Mouse (Mus musculus): ENCODE data around the gene Krt88.
A peak's percentile ranks its signal among the peaks of the same experiment; 100 is the strongest.

The Krt88 gene

GRCm38 (mm10) chr15:101472952-101473528 lies 25.5 kb downstream of the Krt88 start, which contains the start of gene Krt86:
Gene Krt86, plus strand, starts transcription at chr15:101473478.
- no peak for DNase-seq (ENCODE audit: low read depth, low spot score)

DNA sequence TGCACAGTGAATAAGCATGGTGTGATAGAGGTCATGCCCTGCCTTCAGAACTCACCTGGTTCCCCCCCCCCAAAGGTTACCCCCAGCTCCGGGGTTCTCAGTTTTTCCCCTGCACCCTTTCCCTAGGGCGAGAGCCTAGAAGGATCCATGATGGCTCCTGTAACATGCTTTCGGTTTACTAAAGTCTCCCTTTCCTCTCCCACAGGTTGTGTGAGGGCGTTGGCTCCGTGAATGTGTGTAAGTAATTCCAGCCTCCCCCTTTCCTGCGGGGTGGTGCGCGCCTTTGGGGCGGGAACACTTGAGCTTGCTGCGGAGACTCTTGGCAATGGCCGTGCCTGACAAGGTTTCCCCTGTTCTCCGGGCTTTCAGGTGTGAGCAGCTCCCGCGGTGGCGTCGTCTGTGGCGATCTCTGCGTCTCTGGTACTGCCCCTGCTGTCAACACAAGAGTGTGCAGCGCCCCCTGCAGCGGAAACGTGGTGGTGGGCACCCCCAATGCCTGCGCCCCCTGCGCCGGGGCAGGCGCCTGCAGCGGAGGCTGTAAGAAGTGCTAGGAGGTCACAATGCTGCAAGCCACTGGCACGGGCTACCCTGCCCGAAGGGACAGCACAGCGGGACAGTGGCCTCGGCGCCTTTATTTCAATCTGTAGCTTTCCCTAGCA lies 31.6 kb downstream of the Krt88 start:
- peak; percentile 72 for DNase-seq (ENCODE audit: low read depth, low spot score)

GRCm38 (mm10) chr15:101479666-101480060 lies 32.1 kb downstream of the Krt88 start:
- DNase-seq (ENCODE audit: low read depth, low spot score): peak; percentile 8

- DNase-seq (ENCODE audit: low read depth, low spot score): no peak
These were observed 34.5 kb downstream of the Krt88 start for GRCm38 (mm10) chr15:101482056-101482455.

DNA sequence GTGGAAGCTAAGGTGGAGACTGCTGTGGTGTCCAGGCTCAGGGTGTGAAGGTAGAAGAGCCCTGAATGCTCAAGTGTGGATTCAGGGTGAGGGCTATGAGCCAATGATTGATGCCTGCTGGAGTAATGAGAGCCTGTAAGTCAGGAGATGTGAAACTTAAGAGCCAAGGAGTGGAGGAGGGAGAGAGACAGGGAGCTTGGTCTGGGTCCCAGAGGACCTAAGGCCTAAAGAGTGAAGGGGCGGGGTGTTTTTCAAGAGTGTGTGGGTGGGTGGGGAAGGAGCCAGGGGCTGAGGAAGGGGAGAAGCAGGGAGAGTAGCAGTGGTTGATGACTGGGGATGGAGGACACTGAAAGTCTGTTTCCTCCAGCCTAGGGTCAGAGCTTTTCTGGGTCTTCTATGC lies 36.1 kb downstream of the Krt88 start:
- no peak for DNase-seq (ENCODE audit: low read depth, low spot score)

GRCm38 (mm10) chr15:101484939-101485338 lies 37.4 kb downstream of the Krt88 start:
- no peak for DNase-seq (ENCODE audit: low read depth, low spot score)

DNA sequence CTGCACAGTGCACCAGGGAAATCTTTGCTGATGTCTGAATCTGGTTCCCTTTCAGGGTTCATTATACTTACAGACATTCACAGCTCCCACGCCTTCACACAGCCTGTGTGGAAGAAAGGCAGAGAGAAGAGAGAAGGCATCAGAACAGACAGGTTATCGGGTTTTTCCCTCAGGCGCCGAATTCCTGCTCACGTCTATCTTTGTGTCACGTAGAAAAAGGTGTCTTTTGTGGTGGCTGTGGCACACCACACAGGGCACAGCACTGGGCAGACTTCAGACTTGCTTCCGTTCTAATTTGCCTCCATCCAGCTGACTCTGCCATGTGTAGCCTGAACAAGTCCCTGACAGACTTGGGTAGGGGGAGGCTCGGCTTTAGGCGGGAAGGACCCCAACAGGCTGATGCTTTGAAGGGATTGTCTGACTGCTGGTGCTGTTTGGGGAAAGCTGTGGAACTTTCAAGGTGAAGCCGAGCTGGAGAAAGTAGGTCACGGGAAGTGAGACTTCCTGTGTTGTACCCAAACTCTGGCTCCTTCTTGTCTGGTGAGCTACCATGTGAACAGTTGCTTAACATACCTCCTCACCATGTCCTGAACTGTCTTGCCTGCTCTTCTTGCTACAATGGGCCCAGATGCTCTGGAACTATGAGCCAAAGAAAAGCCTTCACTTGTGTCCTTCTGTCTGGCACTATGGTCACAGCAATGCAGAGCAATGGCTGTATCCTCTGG lies 38.5 kb downstream of the Krt88 start:
- DNase-seq (ENCODE audit: low read depth, low spot score): peak; percentile 53

DNA sequence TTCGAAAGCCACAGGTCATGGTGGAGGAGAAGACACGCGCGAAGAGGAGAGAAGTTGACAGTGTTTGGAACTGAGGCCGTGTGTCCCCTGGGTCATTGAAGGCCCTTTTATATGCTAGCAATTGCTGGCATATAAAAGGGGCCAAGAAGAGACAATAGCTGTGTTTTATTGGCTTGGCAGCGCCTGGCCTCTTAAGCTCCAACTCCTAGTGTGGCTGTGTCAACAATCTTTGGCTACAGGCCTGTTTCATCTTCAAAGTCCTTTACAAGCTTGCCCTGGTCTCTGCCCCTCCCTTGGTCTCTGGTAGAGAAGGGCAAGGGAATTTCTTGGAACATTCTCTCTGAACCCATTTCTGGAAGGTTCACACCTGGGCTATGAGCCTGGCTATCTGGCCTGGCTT lies 43.9 kb downstream of the Krt88 start, which contains the start of gene Krt83:
TSS of gene Krt83 (minus strand) at position 82 of the 400 bp plus-strand sequence.
- no peak for DNase-seq (ENCODE audit: low read depth, low spot score)

DNA sequence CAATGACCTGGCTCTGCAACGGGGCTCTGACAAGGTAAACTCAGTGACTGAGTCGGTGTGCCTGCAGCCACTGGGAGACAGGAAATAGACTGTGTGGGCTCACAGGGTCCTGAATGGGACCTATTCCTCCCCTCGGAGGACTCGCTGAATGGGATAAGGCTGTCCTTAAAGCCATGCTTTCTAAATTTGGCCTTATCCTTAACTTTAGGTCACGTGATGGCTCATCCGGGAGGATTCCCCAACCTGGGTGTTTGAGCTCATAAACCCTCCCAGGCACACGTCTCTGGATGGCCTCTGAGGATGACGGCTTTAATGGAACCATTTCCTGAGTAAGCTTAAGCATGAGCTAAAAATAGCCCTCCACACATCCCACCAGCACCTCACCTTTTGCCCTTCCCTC lies 45.2 kb downstream of the Krt88 start:
- DNase-seq (ENCODE audit: low read depth, low spot score): no peak

DNA sequence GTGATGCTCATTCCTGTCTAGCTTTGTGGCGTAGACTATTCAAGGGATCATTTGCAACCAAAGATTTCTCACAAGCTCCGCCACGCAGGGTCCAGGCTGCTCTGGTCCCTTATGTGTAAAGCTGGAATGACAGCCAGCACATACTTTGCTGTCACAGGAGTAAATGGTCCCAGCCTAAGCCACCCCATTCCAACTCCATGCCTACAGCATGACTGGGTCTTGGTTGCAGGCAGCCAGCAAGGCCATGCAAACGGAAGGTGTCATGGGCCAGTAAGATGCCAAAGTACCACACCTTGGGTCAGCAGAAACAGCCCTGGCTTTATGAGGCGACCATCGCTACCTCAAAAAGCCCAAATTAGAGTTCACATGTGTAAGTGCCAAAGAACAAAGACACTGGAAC lies 46.2 kb downstream of the Krt88 start:
- no peak for DNase-seq (ENCODE audit: low read depth, low spot score)

GRCm38 (mm10) chr15:101494203-101494602 lies 46.7 kb downstream of the Krt88 start:
- DNase-seq (ENCODE audit: low read depth, low spot score): no peak

- no peak for DNase-seq (ENCODE audit: low read depth, low spot score)
These were observed 47.7 kb downstream of the Krt88 start for GRCm38 (mm10) chr15:101495266-101495665.

- no peak for DNase-seq (ENCODE audit: low read depth, low spot score)
These were observed 49.6 kb downstream of the Krt88 start for GRCm38 (mm10) chr15:101497181-101497580.

Measured in CD4-positive, CD25-positive, alpha-beta regulatory T cell, adult 2 months (primary cell).